Comparison of ENCODE assay signal across 10 mouse cellular contexts in genomic region chr9:77918961-77919670, GRCm38 (mm10). TPM values are rescaled to one million over a fixed set of nuclear protein-coding genes. Genes with fewer than 3 reads are reported as not detected.
DNase-seq lines count a peak whose midpoint lies in the region; ATAC-seq and TF ChIP-seq lines count a peak whose summit lies in the region.
"Had no signal": no experiment of that assay in that cellular context is flagged by ENCODE, and none has a peak within 500 bp of the region (broad histone marks: within the 10 kb centered on the region; RNA-seq: fewer than 3 reads in every experiment).

No protein-coding gene starts in this region.

- intact Hi-C loops in heart, postnatal 25 days (cut with DNase I), result loop anchor here (5.0 kb wide), 1 partner anchor 162 kb away; no protein-coding TSS in a partner anchor

- H3K9ac ChIP-seq in heart, embryonic 12.5 days, result no peak overlapping the region
- no peak overlapping the region for H3K9ac ChIP-seq in limb, embryonic 15.5 days
- H3K9ac ChIP-seq in neural tube, embryonic 14.5 days (replicated peaks; ENCODE audit: low read depth, low read length), result no peak overlapping the region

- 65% methylated on average over 5 of the region's 5 CpGs for WGBS in heart, embryonic 12.5 days
- WGBS in limb, embryonic 15.5 days, result 56% methylated on average over 5 of the region's 5 CpGs
- WGBS in neural tube, embryonic 14.5 days, result 73% methylated on average over 5 of the region's 5 CpGs

- DNase-seq in heart, postnatal 25 days (ENCODE audit: low spot score), result no peak
- DNase-seq in testis, postnatal 14 days (ENCODE audit: low spot score), result no peak
- no peak for DNase-seq in yolk sac, embryonic 10.5 days (ENCODE audit: low spot score)
- no peak for DNase-seq in right cerebral cortex, postnatal 36 days (ENCODE audit: low spot score in 2 of 2)
- DNase-seq: cerebellum, postnatal 10 days; gastrocnemius, postnatal 25 days had no signal

- H3K27me3 ChIP-seq in heart, embryonic 12.5 days (replicated peaks), result no peaks in the 10 kb centered on the region
- no peaks in the 10 kb centered on the region for H3K27me3 ChIP-seq in testis, adult 2 months (ENCODE audit: control insufficient read depth, insufficient read depth, low read length)
- no peaks in the 10 kb centered on the region for H3K27me3 ChIP-seq in limb, embryonic 15.5 days
- H3K27me3 ChIP-seq in neural tube, embryonic 14.5 days (ENCODE audit: control insufficient read depth, insufficient read depth, low read length), result no peaks in the 10 kb centered on the region

- H3K36me3 ChIP-seq in heart, embryonic 12.5 days, result no peaks in the 10 kb centered on the region
- no peaks in the 10 kb centered on the region for H3K36me3 ChIP-seq in testis, adult 2 months (ENCODE audit: control insufficient read depth, insufficient read depth, low read length)
- no peaks in the 10 kb centered on the region for H3K36me3 ChIP-seq in limb, embryonic 15.5 days
- H3K36me3 ChIP-seq in neural tube, embryonic 14.5 days (ENCODE audit: control insufficient read depth, insufficient read depth, low read length), result no peaks in the 10 kb centered on the region

- TF ChIP-seq CTCF in testis, adult 2 months (IDR thresholded peaks at IDR 0.05; ENCODE audit: control insufficient read depth, insufficient read depth, insufficient replicate concordance, low read depth, low read length), result no peak

- H3K4me3 ChIP-seq in heart, embryonic 12.5 days, result peak overlapping the region; percentile 99; the same call in 1 of the 2 replicates
- peak overlapping the region; percentile 68 for H3K4me3 ChIP-seq in testis, adult 2 months (ENCODE audit: control insufficient read depth, low read depth, low read length)
- peak overlapping the region; percentile 96; the same call in 1 of the 2 replicates for H3K4me3 ChIP-seq in limb, embryonic 15.5 days
- no peak overlapping the region for H3K4me3 ChIP-seq in neural tube, embryonic 14.5 days (ENCODE audit: low read depth, low read length)

- TF ChIP-seq POLR2A in testis, adult 2 months (IDR thresholded peaks at IDR 0.05; ENCODE audit: control insufficient read depth, low read depth, low read length), result no peak

- no peak overlapping the region for H3K27ac ChIP-seq in heart, embryonic 12.5 days (ENCODE audit: poor library complexity, severe bottlenecking)
- H3K27ac ChIP-seq in testis, adult 2 months (ENCODE audit: control insufficient read depth, insufficient read depth, low read depth, low read length), result no peak overlapping the region
- no peak overlapping the region for H3K27ac ChIP-seq in limb, embryonic 15.5 days
- no peak overlapping the region for H3K27ac ChIP-seq in neural tube, embryonic 14.5 days (ENCODE audit: low read depth, low read length)

- no peaks in the 10 kb centered on the region for H3K9me3 ChIP-seq in heart, embryonic 12.5 days (replicated peaks)
- H3K9me3 ChIP-seq in limb, embryonic 15.5 days, result no peaks in the 10 kb centered on the region
- no peaks in the 10 kb centered on the region for H3K9me3 ChIP-seq in neural tube, embryonic 14.5 days (ENCODE audit: control insufficient read depth, low read length)

- ATAC-seq in heart, embryonic 12.5 days (ENCODE audit: insufficient number of reproducible peaks, low FRiP score), result no peak
- no peak for ATAC-seq in limb, embryonic 15.5 days (ENCODE audit: insufficient number of reproducible peaks, low FRiP score, low TSS enrichment, low read depth)
- ATAC-seq in neural tube, embryonic 14.5 days (ENCODE audit: low read depth), result no peak

- peak overlapping the region; percentile 15 for H3K4me2 ChIP-seq in heart, embryonic 12.5 days
- H3K4me2 ChIP-seq in limb, embryonic 15.5 days, result peak overlapping the region; percentile 73; the same call in 1 of the 2 replicates
- peak overlapping the region; percentile 76 for H3K4me2 ChIP-seq in neural tube, embryonic 14.5 days (ENCODE audit: low read depth, low read length)

- H3K4me1 ChIP-seq in heart, embryonic 12.5 days (replicated peaks), result peaks cover 56% of the 10 kb centered on the region
- peaks cover 8% of the 10 kb centered on the region for H3K4me1 ChIP-seq in testis, adult 2 months (ENCODE audit: control insufficient read depth, insufficient read depth, low read length)
- H3K4me1 ChIP-seq in limb, embryonic 15.5 days, result peaks cover 25% of the 10 kb centered on the region
- H3K4me1 ChIP-seq in neural tube, embryonic 14.5 days (ENCODE audit: control insufficient read depth, insufficient read depth, low read length), result peaks cover 12% of the 10 kb centered on the region

RNA-seq across cellular contexts. Expression of gene Elovl5, which starts 2.0 kb away (rescaled TPM):
- polyA plus RNA-seq in heart, embryonic 12.5 days (2016; fragmentation: Nextera tagmentation; extraction: Ambion mirVana), result 84.9 and 86.5 TPM in 2 replicates
- 10 to 100 TPM; 31.4 to 37.8 TPM for total RNA-seq in heart, postnatal 25 days (2021)
- polyA plus RNA-seq in testis, adult 2 months (2012; rRNA removed), result 54.1 and 74.7 TPM in 2 replicates
- polyA plus RNA-seq in limb, embryonic 15.5 days (2015; fragmentation: Nextera tagmentation; extraction: Ambion mirVana), result 64.3 and 66.2 TPM in 2 replicates
- 69.1 and 69.7 TPM in 2 replicates for polyA plus RNA-seq in neural tube, embryonic 14.5 days (2014; fragmentation: Nextera tagmentation; extraction: Ambion mirVana)

Comparison
In these comparisons a context has a peak if more than half of its experiments do, and no peak if none do; other contexts are left out.
1. H3K4me2 ChIP-seq: peak in every context shown above with its lines; median percentile 76 in neural tube, embryonic 14.5 days; 73 in limb, embryonic 15.5 days; 15 in heart, embryonic 12.5 days.